Mouse (Mus musculus): ENCODE data around the gene Rnf148.

Rnf148 gene

DNA sequence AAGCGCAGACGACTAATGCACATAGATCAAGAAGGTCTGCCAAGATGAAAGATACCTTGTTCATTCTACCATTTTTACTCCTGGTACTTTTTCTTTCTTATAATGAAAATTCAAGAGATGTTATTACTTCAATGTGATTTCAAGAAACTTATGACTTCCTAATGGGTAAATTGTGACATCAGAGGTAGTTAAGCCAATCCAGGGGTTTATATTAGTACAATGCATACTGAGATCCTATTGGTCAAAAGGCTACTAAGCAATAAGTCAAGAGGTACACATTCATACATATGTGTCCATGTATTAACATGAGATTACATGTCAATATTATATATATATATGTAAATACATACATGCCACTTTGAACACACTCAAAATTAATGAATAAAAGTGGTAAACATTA lies at the start of gene Rnf148:
Gene Rnf148 (minus strand): TSS at position 101 of the 400 bp plus-strand sequence.
- no peak for DNase-seq (ENCODE audit: low read depth, low spot score)

DNA sequence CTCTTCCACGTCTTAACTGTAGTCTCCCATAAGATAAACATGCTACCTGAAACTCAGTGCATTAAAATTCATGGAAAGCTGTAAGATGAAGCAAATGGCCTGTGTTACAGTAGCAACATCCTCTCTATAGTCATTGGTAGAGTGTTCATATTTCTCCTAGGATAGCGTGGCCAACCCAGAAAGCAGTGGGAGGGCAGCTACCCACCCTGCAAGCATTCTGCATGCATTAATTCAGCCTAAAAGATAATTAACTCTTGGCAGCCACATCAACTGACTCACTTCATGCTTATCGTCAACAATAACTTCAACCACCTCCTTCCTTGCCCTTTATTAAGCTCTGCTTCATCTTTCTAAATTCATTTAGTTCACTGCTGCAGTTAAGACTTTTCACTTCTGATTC lies 45.9 kb upstream of the Rnf148 start:
- peak; percentile 40 for DNase-seq (ENCODE audit: low read depth, low spot score)

DNA sequence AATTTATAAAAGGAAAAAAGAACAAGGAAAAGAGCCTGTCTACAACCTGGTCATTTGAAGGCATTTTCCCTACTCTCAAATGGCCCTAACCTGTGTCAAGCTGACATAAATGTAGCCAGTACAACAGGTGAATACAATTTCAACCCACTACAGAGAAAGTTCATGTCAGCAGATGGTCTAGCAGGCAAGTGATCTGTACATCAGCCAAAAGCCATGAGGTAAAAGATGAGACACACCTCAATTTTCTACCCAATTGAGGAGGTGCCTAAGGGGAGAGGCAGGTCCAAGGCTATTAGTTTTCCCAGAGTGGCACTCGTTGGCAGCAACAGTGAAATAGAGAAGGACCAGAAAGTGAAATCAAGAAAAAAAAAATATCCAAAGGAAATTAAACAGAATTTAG lies 23.2 kb upstream of the Rnf148 start:
- DNase-seq (ENCODE audit: low read depth, low spot score), result peak; percentile 59

DNA sequence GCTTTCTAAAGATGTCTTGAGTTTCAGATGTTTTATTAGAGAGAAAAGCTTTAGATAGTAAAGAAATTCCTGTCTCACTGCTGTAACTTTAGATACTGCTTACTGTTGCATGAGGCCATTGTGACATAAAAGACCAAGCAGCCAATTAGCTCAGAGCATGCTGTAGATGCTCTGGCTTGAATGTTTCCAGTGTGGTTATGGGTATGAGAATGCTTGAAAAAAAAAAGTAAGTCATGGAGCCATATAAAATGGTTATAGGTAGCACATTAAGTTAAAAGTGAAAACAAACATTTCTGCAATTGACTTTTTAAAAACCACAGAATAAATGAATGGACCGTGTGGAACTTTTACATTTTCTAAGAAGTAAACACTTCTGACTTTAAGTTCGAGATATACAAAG lies 4.7 kb downstream of the Rnf148 start, which contains the start of gene Rnf133:
Gene Rnf133 (minus strand): TSS at position 101 of the 400 bp plus-strand sequence.
- DNase-seq (ENCODE audit: low read depth, low spot score), result no peak

DNA sequence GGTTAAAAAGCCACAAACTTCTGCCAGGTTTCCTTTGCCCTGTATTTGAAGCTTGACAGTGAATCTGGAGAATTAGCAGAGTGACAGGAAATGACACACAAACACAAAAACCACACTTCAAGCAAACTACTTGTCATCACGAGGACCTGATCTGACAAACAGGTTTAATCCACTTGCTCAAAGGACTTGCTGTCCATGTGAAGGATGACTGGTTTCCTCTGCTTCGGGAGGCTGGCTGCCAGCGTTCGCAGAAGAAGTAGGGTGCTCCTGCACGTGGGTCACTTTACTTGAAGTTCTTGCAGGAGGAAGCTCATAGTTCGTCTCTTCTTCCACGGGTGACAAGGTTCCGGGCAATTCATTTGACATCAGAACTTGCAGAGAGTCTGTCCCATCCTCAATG lies 6.2 kb downstream of the Rnf148 start:
- no peak for DNase-seq (ENCODE audit: low read depth, low spot score)

DNA sequence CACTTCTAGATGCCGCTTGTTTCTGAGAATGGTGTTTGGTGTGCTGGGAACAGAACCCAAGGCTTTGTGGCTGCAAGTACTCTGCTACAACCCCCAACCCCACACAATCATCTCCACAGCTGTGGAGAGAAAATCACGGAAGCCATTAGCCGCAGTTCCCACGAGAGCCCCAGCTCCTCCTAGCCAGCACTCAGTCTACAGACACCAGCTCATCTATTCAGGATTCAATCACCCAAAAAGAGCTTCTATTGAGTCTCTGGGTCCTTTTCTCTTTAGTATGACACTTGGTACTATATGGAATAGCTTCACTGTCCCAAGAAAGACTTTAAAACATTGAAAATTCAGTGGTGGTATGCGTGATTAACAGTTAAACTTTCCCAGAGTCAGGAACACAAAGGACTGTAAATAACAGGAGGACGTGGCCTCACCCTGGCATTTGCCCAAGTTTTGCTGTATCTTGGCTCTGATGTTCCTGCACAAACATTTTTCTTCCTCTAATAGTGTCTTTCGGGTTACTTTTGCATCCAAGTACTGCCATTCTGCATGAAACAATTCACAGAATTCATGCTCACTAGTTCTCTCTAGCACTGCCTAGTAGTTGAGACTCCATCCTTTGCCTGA lies 7.2 kb downstream of the Rnf148 start:
- peak; percentile 57 for DNase-seq (ENCODE audit: low read depth, low spot score)

DNA sequence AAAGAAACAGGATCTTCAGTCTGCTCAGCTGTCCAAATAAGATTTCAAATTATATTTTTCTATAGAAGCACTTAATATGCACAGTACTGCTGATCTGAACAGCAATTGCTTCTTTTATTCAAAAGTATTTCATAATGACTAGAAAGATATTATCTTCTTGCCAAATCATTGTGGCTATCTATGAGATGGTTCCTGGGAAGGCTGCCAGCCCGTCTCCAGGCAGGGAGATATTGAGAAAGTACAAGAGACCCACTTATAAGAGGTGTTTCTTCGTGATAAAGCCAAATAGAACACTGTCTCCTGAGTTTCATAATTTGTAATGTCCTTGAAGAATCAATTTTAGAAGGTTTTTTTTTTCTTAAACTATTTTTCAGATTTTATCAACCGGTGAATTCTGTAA lies 17.9 kb downstream of the Rnf148 start:
- peak; percentile 80 for DNase-seq (ENCODE audit: low read depth, low spot score)

DNA sequence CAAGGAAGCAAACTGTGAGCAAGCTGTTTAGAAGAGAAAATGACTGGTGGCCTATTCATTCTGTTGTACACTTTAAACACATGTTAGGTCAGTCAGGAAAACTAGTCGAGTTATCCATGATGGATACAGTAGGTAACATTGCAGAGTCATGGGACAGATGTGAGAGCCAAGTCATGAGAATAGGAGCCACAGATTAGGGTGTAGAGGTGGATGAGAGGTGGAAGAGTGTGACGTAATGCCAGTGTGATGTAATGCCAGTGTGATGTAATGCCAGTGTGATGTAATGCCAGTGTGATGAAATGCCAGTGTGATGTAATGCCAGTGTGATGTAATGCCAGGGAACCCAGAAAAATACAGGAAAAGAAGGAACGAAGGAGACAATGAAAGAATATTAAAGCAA lies 19.7 kb downstream of the Rnf148 start:
- no peak for DNase-seq (ENCODE audit: low read depth, low spot score)

DNA sequence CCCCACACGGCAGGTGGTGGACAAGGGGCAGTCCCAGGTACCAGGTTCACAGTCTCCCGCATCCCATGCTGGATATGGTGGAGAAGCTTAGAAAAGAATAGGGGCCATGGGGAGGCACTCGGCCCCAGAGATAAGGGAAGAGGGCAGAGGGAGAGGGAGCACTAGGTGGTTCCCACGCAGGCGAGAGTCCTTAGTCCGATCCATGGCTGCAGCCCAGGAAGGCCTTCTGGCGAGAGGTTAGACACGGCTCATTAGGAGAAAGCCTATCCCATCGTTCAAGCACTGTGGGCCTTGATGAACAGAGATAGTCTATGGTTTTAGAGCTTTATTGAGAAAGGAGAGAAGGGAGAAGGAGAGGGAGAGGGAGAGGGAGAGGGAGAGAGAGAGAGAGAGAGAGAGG lies 20.9 kb downstream of the Rnf148 start:
- DNase-seq (ENCODE audit: low read depth, low spot score), result peak; percentile 33

DNA sequence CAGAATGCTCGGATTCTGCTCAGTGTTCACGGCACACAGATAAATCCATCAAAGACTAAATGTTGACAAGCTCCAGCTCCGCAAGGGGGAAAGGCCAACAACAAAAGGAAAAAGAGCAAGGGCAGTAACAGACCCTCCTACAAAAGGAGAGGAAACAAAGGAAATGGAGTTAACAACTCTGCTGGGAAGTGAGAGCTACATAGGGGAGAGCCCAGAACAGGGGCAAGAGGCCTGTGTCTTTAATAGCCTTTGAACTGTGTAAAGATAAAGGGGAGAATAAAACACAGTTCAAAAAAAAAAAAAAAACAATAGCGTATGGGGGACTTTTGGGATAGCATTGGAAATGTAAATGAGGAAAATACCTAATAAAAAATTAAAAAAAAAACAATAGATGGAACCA lies 24.5 kb downstream of the Rnf148 start:
- no peak for DNase-seq (ENCODE audit: low read depth, low spot score)

All from brain, adult 2 months (tissue).